Mouse (Mus musculus) forebrain, embryonic 16.5 days (tissue): ENCODE measurements around the gene Sirpa. TPM values are rescaled to one million over a fixed set of nuclear protein-coding genes. Genes with fewer than 3 reads are reported as not detected.

Experiments
- ATAC-seq: fragments of 200-750 bp; cut with Nextera tagmentation; 2 replicates; pipeline ENCODE4 v1.8.0; 2017; ENCODE audit warnings: mild to moderate bottlenecking, moderate library complexity
- H3K27ac ChIP-seq: fragments of 300-500 bp; sonication (generic); 2 replicates; pipeline ENCODE4 v1.5.1; 2014; ENCODE audit warnings: low read length, control low read depth
- H3K27me3 ChIP-seq: fragments of 300-500 bp; sonication (generic); replicated peaks from 2 replicates; pipeline ENCODE4 v1.6.1; 2014; ENCODE audit warnings: low read length; ENCODE audit not compliant: control insufficient read depth, insufficient read depth
- H3K36me3 ChIP-seq: fragments of 300-500 bp; sonication (generic); 2 replicates; pipeline ENCODE4 v1.6.1; 2014; ENCODE audit not compliant: control insufficient read depth, insufficient read depth
- H3K4me1 ChIP-seq: fragments of 300-500 bp; sonication (generic); replicated peaks from 2 replicates; pipeline ENCODE4 v1.6.1; 2014; ENCODE audit warnings: low read length; ENCODE audit not compliant: control insufficient read depth, insufficient read depth
- H3K4me2 ChIP-seq: fragments of 300-500 bp; sonication (generic); 2 replicates; pipeline ENCODE4 v1.6.1; 2014; ENCODE audit warnings: mild to moderate bottlenecking, low read length, control low read depth
- H3K4me3 ChIP-seq: fragments of 300-500 bp; sonication (generic); replicated peaks from 2 replicates; pipeline ENCODE4 v1.5.1; 2014; ENCODE audit warnings: mild to moderate bottlenecking, low read length, control low read depth
- H3K9ac ChIP-seq: fragments of 300-500 bp; sonication (generic); replicated peaks from 2 replicates; pipeline ENCODE4 v1.6.1; 2014; ENCODE audit warnings: low read depth, low read length, control low read depth
- H3K9me3 ChIP-seq: fragments of 300-500 bp; sonication (generic); 2 replicates; pipeline ENCODE4 v1.6.1; 2016; ENCODE audit warnings: low read length; ENCODE audit not compliant: control insufficient read depth
- WGBS: fragments of 180-500 bp; shearing (Covaris S2); extraction: QIAGEN DNeasy Blood & Tissue Kit; methylation state at CpG from one replicate; pipeline ENCODE4 v1.1.7; 2014; 5-methylcytosine and 5-hydroxymethylcytosine counted together
- polyA plus RNA-seq: library from polyadenylated mRNA; unstranded; fragments of >200 nt; fragmentation: Nextera tagmentation; extraction: Ambion mirVana; gene quantifications from 2 replicates; pipeline ENCODE4 v1.2.1, GENCODE M21; 2015

Sirpa gene
- polyA plus RNA-seq, 1 experiment from 2014 or later, result 34.8 TPM

DNA sequence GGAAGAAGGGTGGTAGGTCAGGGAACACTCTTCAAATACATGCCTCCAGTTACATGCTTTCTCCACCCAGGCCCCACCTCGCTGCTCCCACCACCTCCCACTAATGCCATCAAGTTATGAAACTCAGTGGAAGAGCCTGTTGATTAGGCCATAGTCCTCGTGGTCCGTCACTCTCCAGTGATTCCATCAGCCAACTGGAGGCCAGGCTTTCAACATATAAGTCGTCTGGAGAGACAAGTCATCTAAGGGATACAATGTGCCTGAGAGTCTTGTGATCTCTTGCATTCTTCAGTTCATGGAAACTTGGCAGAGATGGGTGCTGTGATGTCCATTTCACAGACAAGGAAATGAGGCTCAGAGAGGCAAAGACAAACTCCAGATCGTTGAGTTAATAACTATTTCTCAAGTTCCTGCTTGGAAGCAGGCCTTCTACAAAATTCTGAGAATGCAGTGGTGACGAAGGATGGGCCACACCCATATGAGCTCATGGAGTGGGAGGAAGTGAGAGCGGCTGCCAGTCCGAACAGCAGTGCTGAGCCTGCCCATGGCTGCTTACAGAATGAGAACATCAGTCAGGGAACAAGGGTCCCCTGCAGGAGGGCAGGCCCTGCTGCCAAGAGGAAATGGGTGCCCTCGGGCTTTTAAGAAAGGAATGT, 40.6 kb downstream of the Sirpa start:
- Histone ChIP-seq H3K4me2 (no peak overlapping the region), H3K9ac (no peak overlapping the region), H3K4me3 (no peak overlapping the region), H3K27me3 (no peaks in the 10 kb centered on the region), H3K4me1 (no peaks in the 10 kb centered on the region), H3K9me3 (no peaks in the 10 kb centered on the region), H3K36me3 (peaks cover 4% of the 10 kb centered on the region; the same call in 1 of the 2 replicates), H3K27ac (no peak overlapping the region)
- ATAC-seq, result no peak
- 78% methylated on average over 9 of the region's 9 CpGs for WGBS

GRCm38 (mm10) chr2:129633982-129634381, 41.3 kb downstream of the Sirpa start:
- no peaks in the 10 kb centered on the region for H3K27me3 ChIP-seq

GRCm38 (mm10) chr2:129652616-129653015, 60.0 kb downstream of the Sirpa start:
- no peak for ATAC-seq
- Histone ChIP-seq H3K36me3 (no peaks in the 10 kb centered on the region), H3K4me3 (no peak overlapping the region), H3K9me3 (no peaks in the 10 kb centered on the region), H3K9ac (no peak overlapping the region), H3K4me1 (peaks cover 4% of the 10 kb centered on the region; the same call in 1 of the 2 replicates), H3K4me2 (no peak overlapping the region), H3K27me3 (no peaks in the 10 kb centered on the region), H3K27ac (no peak overlapping the region)
- 66% methylated on average over 4 of the region's 4 CpGs for WGBS

More at GRCm38 (mm10) chr2:129633982-129634381, 41.3 kb downstream of the Sirpa start:
- no peak overlapping the region for H3K4me3 ChIP-seq
- WGBS, result 87% methylated on average over 3 of the region's 3 CpGs
- H3K36me3 ChIP-seq, result peaks cover 4% of the 10 kb centered on the region; the same call in 1 of the 2 replicates
- no peak for ATAC-seq
- no peaks in the 10 kb centered on the region for H3K4me1 ChIP-seq
- no peak overlapping the region for H3K4me2 ChIP-seq
- H3K9ac ChIP-seq, result no peak overlapping the region
- H3K27ac ChIP-seq, result no peak overlapping the region
- H3K9me3 ChIP-seq, result no peaks in the 10 kb centered on the region

DNA sequence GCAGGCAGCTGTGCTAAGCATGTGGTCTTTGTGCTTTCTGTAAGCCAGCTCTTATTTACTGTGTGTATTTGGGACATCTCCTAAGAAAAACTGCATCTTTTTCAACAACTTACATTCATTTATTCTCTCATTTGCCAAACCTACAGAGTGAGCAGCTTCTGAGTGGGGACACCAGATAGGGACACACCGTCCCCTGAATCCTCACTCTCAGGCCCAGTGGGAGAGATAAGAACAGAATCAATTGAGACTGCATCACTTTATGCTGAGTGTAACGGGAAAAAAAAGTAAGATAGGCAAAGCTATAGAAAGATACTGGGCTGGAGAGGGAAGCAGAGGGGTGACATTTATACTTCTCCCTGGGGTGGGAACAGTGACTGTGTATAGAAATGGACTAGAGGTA, 61.0 kb downstream of the Sirpa start:
- no peak overlapping the region for H3K9ac ChIP-seq
- H3K27me3 ChIP-seq, result no peaks in the 10 kb centered on the region
- H3K27ac ChIP-seq, result no peak overlapping the region
- H3K36me3 ChIP-seq, result no peaks in the 10 kb centered on the region
- 83% methylated on average over 2 of the region's 2 CpGs for WGBS
- no peak for ATAC-seq
- no peak overlapping the region for H3K4me2 ChIP-seq
- no peaks in the 10 kb centered on the region for H3K9me3 ChIP-seq
- no peak overlapping the region for H3K4me3 ChIP-seq
- peaks cover 4% of the 10 kb centered on the region; the same call in 1 of the 2 replicates for H3K4me1 ChIP-seq

GRCm38 (mm10) chr2:129654233-129654950, 61.8 kb downstream of the Sirpa start:
- Histone ChIP-seq H3K36me3 (no peaks in the 10 kb centered on the region), H3K27ac (no peak overlapping the region), H3K27me3 (no peaks in the 10 kb centered on the region), H3K4me3 (no peak overlapping the region), H3K4me2 (no peak overlapping the region), H3K9me3 (no peaks in the 10 kb centered on the region), H3K9ac (no peak overlapping the region), H3K4me1 (no peaks in the 10 kb centered on the region)
- 82% methylated on average over 4 of the region's 4 CpGs for WGBS
- ATAC-seq, result no peak

DNA sequence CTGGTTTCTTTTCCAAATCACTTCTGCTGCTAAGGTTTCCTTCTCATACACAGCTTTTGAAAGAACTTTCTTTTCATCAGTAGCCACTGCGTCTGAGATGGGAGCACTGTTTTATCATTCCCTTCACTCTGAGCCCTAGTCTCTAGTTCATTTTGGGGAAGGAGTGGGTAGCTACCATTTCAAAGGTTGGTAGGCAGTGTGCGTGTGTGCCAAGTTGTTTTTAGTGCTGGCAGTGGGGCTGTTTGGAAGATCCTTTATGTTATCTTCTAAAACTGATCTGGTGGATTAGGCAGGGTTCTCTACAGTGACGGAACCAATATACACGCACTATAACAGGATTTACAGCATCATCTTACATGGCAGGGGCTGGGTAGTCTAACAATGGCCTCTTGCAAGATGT, 62.4 kb downstream of the Sirpa start:
- H3K4me2 ChIP-seq, result no peak overlapping the region
- 89% methylated on average over 4 of the region's 4 CpGs for WGBS
- no peak overlapping the region for H3K4me3 ChIP-seq
- no peaks in the 10 kb centered on the region for H3K9me3 ChIP-seq
- H3K4me1 ChIP-seq, result no peaks in the 10 kb centered on the region
- ATAC-seq, result no peak
- H3K9ac ChIP-seq, result no peak overlapping the region
- no peaks in the 10 kb centered on the region for H3K27me3 ChIP-seq
- no peak overlapping the region for H3K27ac ChIP-seq
- H3K36me3 ChIP-seq, result no peaks in the 10 kb centered on the region

DNA sequence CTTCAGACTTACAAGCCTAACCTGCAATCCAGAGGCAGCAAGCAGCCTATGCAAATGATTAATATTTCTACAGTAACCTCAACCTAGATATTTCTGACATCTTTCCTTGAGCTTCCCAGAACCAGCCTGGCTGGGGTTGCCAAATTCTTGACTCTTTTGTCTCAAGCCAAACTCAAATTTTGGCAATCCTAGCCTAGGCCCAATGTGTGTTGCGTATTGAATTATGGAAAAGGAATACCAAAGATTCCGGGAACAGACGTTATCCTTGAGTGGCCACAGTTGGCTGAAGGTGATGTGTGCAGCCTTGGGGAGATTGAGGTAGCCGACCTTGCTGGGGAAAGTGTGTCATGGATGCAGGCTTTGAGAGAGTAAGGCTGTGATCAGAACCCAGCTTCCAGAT, 66.2 kb downstream of the Sirpa start:
- WGBS, result 84% methylated on average over 4 of the region's 4 CpGs
- Histone ChIP-seq H3K27me3 (no peaks in the 10 kb centered on the region), H3K9ac (no peak overlapping the region), H3K9me3 (no peaks in the 10 kb centered on the region), H3K4me1 (no peaks in the 10 kb centered on the region), H3K4me3 (no peak overlapping the region), H3K4me2 (no peak overlapping the region), H3K36me3 (no peaks in the 10 kb centered on the region), H3K27ac (no peak overlapping the region)
- ATAC-seq, result no peak

- Histone ChIP-seq H3K9ac (no peak overlapping the region), H3K27ac (no peak overlapping the region), H3K4me1 (no peaks in the 10 kb centered on the region), H3K4me2 (no peak overlapping the region), H3K36me3 (no peaks in the 10 kb centered on the region), H3K9me3 (no peaks in the 10 kb centered on the region), H3K4me3 (no peak overlapping the region), H3K27me3 (no peaks in the 10 kb centered on the region)
- ATAC-seq, result no peak
- 66% methylated on average over 6 of the region's 6 CpGs for WGBS
Observed at GRCm38 (mm10) chr2:129660020-129660419, 67.4 kb downstream of the Sirpa start.

DNA sequence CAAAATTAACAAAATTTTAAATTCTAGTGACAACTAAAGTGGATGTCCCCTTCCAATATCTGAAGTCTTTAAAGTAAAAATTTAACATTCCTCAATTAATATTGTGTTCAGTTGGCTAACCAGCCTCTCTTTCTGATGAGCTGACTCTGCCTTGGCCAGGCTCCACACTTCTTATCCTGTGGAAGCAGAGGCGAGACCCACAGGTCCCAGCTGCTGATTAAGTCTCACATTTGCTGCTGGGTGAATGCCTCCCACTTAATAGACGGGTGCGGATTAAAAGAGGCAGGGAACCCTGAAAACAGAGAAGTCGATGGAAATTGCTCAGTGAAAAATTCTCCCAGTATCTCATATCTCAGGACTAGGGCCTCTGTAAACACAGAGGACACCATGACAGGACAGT, 69.8 kb downstream of the Sirpa start:
- Histone ChIP-seq H3K9ac (no peak overlapping the region), H3K27me3 (no peaks in the 10 kb centered on the region), H3K9me3 (no peaks in the 10 kb centered on the region), H3K27ac (no peak overlapping the region), H3K36me3 (no peaks in the 10 kb centered on the region), H3K4me2 (no peak overlapping the region), H3K4me3 (no peak overlapping the region), H3K4me1 (no peaks in the 10 kb centered on the region)
- no peak for ATAC-seq
- 61% methylated on average over 4 of the region's 4 CpGs for WGBS
